Mouse (Mus musculus) 416B (cell line): Measurements from ENCODE around the gene Exo5.

Source experiments
- DNase-seq: peaks from one replicate; pipeline ENCODE4 v3.0.0; 2011; ENCODE audit warnings: low read depth

Gene Exo5

DNA sequence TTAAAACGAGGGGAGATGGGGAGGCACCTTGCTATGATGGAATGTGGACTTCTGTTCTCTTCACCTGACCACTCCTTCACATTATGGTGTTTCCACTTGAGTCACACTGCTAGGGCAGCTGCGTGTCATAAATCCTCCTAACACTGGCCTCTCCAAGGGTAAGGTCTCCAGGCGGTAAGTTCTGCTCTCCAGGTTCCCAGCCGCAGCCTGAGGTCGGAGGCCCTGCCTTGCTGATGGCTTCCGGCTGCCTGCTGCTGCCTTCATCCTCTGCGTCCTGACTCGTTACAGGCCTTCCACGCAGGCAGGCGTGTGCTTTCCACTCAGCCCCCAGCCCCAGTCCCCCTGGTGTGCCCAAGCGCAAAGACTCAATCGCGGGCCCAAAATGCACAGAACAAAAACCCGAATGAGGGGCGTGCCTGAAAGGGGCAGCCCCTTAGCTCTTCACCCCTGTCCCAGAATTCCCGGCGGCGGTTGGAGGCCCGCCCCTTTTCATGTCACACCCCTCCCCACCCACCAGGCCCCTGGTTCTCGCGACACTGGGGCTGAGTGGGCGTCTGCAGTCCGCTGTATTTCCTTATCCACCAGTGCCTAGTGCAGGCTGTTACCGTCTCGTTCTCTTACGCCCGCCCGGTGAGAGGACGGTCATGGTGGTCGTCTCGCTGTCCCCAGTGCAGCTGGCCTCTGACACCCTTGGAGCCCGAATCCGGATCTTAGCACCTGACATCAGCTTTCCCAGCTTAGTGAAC is at the start of gene Exo5:
Gene Exo5 (minus strand): TSS at position 464 of the 746 bp plus-strand sequence.
- DNase-seq: peak; percentile 96

- no peak for DNase-seq
Observed at GRCm38 (mm10) chr4:120971842-120972241, 47.0 kb upstream of the Exo5 start.

DNA sequence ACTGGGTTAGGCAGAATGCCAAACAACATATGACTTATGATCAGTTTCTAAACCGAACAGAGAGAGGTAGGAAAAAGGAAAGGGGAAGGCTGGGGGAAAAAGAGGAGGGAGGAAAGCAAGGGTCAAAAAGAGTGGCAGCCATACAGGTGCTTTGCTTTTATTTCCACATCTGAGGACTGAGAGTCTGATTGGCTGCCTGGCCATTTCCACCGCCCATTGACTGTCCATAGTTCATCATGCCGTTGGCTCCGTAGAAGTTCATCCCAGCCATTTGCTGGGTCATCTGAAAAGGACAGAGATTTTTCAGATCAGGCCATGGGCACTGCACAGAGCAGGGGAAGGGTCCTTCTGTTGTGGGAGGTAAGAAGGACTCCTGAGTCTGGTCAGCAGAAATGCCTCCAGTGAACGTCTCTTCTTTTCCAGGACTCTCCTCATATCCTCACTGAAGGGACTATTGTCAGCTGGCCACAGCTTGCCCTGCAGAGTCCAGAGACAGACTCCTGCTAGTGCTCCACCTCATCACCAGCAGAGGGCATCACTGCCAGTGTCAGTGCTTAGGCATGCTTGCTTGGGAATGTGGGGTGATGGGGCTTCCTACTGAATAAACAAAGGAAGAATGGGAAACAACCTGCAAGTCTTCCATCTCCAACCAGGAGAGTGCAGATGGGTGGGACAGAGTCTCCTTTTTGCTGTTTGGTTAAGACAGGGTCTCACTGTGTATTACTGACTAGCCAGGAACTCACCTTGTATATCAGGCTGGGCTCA is 44.7 kb upstream of the Exo5 start:
- peak; percentile 36 for DNase-seq

- DNase-seq: no peak
Observed at GRCm38 (mm10) chr4:120968486-120968885, 43.7 kb upstream of the Exo5 start.

DNA sequence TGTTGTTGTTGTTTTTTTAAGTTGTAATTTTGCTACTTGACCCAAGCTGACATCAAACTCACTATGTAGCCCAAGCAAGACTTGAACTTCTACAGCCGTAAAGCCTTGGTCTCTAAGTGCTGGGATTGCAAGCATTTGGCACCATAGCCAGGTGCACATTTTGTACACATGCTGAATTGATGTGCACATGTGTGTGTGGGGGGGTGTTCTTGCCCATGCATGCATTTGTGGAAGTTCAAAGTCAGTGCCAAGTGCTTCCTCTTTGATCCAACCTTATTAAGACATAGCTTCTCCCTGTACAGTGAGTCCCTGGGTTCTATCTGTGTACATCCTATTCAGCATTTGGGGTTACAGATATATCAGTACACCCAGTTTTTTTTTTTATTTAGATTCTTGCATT is 30.8 kb upstream of the Exo5 start:
- DNase-seq: no peak

DNA sequence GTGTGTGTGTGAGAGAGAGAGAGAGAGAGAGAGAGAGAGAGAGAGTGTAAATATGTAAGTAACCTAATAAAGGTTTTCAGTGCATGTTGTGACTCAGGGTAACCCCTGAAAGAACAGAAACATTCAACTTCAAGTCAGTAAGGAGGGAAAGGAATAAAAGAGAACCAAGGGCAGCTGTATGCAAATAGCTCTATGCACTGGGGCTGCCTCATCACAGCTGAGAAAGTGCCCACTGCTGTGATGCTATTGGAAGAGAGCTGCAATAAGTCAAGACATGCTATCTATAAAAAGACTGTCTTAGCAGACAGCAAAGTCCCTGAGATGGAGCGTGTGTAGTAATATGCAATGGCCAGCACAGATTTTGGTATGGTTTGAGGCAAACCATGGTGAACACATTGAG is 28.9 kb upstream of the Exo5 start:
- no peak for DNase-seq

DNA sequence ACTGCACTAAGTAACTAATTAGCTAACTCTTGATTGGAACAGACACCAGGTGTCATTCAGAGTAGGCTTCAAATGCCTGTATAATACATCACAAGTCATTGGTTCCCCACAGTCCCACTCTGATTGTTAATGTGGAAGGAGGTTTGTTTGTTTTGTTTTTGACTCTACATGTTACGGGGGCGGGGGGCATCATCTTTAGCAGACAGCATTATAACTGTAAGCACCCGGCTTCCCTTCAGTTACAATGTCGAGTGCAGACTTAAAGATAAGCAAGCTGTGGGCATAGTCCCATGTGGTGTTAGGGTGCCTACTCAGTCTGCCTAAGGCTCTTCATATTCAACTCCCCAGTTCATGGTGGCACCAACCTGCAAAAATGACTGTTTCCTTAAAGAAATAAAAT is 28.2 kb upstream of the Exo5 start:
- DNase-seq: no peak

DNA sequence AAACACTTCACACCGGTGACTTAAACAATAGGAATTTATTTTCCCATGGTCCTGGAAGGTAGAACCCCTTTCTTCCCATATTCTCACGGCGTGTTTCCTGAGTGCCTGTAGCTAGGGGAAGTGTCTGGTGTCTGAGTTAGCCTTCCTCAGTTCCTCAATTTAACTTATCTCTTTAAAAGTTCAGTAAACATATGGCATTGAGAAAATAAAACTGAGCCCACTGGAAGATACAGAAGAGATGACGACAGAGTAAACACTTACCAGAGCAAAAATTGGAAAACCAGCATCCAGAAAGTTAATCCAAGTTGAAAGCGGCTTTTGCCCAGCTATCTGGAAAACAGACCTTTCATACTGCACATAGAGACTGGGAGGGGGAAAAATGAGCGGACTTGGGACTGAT is 27.3 kb upstream of the Exo5 start:
- DNase-seq: peak; percentile 59

- peak; percentile 85 for DNase-seq
Observed at GRCm38 (mm10) chr4:120951428-120951973, 26.7 kb upstream of the Exo5 start, which contains the start of gene Zfp69. TSS of gene Zfp69 (minus strand) at chr4:120951699.

GRCm38 (mm10) chr4:120950763-120951427 is 26.1 kb upstream of the Exo5 start:
- DNase-seq: peak; percentile 53

GRCm38 (mm10) chr4:120948938-120949337 is 24.1 kb upstream of the Exo5 start:
- DNase-seq: no peak

- DNase-seq: no peak
Observed at GRCm38 (mm10) chr4:120935006-120935405, 10.2 kb upstream of the Exo5 start.

DNA sequence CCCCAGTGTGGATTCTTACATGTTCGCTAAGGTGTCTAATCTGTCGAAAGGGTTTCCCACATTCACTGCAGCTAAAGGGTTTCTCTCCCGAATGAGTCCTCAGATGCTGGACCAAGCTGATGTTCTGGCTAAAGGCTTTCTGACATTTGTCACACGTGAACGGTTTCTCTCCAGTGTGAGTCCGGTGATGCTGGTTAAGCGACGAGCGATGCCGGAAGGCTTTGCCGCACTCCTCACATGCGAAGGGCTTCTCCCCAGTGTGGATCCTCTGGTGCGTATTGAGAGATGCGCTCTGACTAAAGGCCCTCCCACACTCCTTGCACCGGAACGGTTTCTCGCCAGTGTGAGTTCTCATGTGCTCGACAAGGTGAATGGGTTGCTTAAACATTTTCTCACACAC is 5.9 kb upstream of the Exo5 start:
- DNase-seq: no peak

DNA sequence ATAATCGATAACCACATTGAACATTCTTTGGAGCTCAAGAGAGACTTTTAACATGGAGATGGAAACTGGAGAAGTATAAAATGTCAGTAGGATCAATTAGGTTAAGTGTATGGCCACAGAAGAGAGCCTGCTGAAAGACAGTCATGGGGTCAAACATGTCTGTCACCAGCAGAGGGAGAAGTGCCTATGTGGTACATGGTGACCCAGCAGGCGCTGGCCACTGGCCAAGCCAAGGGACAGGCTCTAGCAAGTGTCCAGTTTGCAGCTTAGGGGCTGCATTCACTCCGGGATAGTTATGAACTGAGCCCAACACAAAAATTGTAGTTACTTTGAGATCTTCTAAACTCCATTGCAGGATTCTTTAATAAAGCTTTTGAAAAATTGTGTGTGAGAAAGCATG is 3.9 kb upstream of the Exo5 start:
- DNase-seq: peak; percentile 73

- DNase-seq: peak; percentile 89
Observed at GRCm38 (mm10) chr4:120925386-120925785, 569 bp upstream of the Exo5 start.

DNA sequence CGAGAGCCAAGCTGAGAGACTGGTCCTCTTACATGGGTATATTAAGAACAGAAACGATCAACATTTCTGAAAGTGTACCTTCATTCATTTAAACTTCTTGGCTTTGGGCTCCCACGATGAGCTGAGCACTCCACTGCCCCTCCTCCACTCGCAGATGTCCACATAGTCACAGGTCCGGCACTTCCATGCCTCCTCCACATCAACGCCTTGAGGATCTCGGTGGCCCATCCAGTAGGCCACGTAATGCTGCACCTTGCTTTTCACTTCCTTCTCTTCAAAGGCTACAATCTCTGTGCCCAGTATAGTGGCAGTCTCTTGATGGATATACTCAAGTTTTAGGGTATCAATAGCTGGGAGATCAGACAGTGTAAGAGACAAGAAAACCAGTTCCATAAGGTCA is 3.4 kb downstream of the Exo5 start:
- no peak for DNase-seq

DNA sequence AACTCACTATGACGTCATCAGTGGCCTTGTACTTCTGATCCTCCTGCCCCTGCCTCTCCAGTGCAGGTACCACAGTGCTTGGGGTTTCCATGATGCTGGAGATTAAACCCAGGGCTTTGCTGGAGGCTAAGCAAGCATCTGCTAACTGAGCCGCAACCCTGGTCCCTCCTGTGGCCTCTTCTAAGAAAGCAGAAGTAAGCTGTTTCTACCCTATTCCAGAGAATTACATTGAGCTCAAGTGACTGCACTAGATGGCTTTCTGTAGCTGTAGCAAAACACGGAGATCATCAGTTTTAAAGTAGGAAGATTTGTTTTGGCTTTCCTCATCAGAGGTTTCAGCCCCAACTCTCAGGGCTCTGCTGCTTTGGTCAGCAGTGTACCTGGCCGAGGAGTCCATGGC is 10.3 kb downstream of the Exo5 start:
- peak; percentile 37 for DNase-seq

GRCm38 (mm10) chr4:120913861-120914260 is 11.0 kb downstream of the Exo5 start:
- peak; percentile 64 for DNase-seq

- DNase-seq: no peak
Observed at GRCm38 (mm10) chr4:120913443-120913842, 11.4 kb downstream of the Exo5 start.

- no peak for DNase-seq
Observed at GRCm38 (mm10) chr4:120912866-120913265, 12.0 kb downstream of the Exo5 start.

DNA sequence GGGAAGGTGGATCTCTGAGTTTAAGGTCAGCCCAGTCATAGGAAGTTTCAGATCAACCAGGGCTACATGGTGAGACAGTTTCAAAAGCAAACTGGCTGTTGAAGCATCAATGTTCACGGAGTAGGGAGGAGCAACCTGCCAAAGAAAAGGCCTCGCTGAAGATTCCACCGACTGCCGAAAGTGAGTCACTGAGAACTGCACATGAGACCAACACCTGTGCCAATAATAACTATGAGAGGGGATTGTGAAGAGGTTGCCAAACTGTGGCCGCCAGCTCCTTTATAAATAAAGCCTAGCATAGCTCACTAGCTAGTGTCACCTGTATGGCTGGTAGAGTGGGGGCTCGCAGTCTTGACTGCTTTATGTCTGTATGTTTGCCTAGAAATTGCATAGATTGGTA is 13.7 kb downstream of the Exo5 start:
- DNase-seq: no peak

- peak; percentile 84 for DNase-seq
Observed at GRCm38 (mm10) chr4:120909558-120910150, 15.2 kb downstream of the Exo5 start.
